Mouse (Mus musculus) kidney, postnatal 25 days (tissue): ENCODE data around the gene Alkbh8.
A peak's percentile ranks its signal among the peaks of the same experiment; 100 is the strongest.
"Not testable (repeated sequence)": the region's sequence is repeated elsewhere in the genome, so short reads cannot be mapped to it uniquely, and the experiment has no call there.

Experiments
- DNase-seq, 2 experiments: peaks; one replicate each; pipeline ENCODE4 v3.0.0; 2021; ENCODE audit warnings: mixed read lengths in 2 of 2

Alkbh8 gene

DNA sequence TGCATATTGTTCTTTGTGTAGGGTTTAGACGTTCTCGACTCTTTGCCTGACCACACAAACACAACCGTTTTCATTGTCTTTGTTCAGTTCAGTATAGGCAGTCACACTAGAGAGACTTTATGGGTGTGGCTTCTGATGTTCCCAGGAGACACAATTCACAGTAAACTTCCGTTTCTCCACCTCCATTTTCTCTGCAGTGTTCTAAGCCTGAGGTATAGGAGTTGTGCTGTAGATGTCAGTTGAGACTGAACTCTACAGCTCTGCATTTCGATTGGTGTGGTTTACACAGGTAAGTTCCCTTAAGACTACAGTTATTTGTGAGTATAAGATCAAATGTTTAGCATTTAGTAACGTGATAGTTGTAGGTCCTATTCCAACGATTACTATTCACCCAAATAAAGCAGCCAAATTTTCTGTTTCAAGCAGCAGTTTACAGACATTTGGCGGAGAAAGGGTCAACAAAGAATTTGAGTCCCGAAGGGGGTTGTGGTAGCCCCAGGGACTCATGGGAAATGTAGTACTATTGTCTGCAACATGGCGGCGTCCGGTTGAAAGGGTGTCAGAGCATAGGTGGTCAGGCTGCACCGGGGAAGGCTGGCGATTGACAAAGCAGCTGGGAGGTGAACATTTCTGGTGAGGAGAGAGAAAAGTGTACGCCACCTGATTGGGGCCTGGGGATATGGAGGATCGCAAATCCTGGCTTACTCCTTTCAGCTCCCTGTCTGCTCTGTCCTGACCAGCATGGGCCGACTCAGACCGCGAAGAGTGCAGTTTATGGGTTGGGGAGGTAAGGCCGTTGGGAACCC lies at the start of gene Alkbh8:
Gene Alkbh8, plus strand, starts transcription at position 179 of the 806 bp plus-strand sequence.
- DNase-seq, result peak; percentile 81 to 86

DNA sequence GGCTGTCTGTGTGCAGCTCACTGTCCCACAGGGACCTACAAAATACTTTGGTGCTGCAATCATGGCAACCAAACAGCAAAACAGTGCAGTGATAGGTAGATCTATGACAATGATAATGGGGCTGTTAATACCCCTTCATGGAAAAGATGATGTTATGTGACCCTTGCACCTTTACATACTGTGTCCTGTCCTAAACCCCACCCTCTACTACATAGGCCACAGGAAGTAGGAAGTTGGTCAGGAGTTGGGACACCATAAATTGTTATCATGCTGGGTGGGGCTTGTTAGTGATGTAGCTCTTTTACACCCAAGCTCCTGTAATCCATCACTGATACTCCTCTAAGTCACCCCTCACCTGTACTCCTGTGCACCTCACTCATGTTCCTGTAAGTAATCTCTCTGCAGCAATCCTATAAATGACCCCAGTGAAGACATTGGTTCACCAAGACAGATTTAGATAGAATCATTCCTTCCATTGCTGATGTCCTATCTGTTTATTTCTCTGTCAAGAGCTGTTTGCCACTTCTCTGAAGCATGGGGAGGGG lies 25.6 kb upstream of the Alkbh8 start:
- DNase-seq, result no peak

DNA sequence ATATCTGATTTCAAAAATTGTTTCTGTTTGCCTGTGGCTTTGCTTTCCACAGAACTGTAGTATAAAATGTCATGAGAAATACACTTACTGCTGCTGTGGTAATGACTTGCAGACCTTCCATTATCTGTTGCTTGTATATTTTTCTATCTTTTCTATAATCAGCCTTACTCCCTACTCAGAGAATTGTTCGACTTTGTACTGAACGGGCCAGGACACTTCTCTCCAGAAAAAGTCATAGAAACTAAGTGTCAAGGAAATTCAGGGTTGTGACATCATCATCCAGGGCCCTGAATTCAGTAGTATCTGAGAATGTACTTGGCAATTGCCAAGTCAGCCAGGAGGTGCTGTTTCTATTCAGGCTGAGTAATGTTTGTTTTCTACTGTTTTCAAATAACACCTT lies 24.9 kb upstream of the Alkbh8 start:
- DNase-seq, result no peak

DNA sequence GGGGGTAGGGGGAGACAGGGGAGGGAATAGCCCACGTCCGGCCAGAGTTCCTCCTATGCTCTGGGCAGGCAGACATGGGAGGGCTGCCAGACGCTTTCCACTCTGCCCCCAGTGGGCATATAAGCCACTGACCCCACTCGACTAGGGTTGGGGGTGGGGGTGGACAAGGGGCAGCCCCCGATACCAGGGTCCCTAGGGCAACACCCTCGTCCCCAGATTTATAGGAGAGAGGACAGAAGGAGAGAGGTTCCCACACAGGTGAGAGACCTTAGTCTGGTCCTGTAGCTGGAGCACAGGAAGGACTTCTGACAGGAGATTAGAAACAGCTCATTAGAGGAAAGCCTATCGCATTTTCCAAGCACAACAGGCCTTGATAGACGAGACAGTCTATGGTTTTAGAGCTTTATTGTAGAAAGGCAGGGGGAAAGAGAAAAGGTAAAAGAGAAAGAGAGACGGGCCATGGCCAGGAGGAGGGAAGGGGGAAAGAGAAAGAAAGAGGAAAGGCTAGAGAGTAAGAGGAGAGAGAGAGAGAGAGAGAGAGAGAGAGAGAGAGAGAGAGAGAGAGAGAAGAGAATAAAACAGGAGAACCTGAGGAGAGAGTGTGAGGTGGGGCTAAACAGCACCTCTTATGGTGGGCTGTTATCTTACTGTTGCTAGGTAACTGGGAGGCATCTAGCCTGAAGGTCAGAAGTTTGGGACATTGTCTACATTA lies 7.4 kb upstream of the Alkbh8 start:
- not testable (repeated sequence) for DNase-seq

DNA sequence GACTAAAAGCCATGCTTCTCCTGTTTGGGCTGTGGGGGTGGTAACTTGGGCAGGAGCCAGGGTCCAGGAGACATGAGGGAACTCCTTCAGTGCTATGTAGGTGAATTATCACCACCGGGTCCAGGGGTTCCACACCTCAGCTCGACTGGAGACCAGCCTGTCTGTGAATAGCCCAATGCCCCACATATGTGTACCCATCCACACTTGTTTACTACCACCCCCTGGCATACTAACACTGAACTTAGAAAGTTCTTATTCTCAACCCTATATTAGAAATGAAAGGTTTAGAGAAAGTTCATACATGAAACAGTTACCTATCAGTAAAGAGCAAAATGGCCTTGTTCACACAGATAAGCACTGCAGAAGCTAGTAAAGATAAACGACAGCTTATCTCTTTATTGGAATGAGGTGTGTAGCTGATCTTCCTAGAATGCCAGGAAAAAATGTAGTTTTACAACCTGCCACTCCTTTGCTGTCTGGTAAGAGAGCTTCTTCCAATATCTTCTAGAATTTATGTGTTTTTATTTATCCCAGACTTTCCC lies 6.8 kb upstream of the Alkbh8 start:
- DNase-seq, result no peak

DNA sequence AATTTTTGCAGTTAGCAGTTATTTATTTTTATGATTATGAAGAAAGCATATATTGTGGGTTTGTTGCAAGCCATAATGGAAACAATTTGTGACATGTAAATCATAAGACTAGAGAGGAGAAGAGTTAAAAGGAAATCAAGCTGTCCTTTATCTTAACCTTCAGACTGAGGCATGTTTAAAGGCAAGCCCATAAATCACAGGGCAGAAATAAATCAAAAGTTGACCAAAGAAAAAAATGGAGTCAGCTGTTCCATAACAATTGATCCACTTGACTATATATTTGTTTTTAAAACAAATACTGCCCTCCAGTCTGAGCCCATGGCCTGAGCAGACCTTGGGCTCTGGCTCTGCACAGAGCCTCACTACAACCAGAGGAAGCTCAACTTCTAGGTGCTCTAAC lies 4.6 kb upstream of the Alkbh8 start:
- no peak for DNase-seq

DNA sequence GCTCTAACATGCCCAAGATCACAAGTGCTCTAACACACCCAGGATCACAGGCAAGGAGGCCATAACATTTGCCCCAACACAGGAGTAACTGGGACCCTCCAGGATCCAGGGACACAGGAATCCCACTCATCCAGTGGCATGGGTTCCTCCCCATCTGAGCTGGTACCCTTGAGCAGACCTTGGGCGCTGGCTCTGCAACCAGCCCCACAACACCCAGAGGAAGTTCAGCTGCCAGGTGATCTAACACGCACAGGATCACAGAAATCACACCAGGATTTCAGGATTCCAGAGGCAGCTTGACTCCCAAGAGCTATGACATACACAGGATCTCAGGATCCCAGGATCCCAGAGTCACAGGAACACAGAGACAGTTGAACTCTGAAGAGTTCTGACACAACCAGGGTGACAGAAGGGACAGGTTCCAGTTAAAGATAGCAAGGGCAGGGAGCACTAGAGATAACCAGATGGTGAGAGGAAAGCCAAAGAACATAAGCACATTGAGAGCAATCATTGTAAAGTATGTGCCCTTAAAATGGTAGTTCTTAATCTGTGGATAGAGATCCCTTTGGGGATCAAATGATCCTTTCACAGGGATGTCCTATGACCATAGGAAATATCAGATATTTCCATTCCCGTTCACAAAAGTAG lies 4.1 kb upstream of the Alkbh8 start:
- no peak for DNase-seq

DNA sequence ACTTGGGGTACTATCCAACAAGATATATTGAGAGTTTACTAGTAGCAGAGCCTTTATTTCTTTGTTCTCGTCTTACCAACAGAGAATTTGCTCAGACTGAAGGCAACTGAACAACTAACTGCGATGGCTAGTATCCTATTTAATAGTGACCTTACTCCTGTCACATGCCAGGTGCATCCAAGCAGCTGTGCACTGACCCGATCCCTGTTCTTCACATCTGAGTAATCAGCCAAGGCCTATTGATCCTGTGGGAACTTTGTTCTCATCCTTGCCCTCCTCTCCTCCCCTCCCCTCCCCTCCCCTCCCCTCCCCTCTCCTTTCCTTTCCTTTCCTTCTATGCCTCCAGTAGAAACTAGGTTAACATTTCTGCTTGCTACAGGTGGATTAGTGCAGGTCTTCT lies 1.7 kb downstream of the Alkbh8 start:
- peak in 1 of 2 experiments; percentile 45 for DNase-seq

DNA sequence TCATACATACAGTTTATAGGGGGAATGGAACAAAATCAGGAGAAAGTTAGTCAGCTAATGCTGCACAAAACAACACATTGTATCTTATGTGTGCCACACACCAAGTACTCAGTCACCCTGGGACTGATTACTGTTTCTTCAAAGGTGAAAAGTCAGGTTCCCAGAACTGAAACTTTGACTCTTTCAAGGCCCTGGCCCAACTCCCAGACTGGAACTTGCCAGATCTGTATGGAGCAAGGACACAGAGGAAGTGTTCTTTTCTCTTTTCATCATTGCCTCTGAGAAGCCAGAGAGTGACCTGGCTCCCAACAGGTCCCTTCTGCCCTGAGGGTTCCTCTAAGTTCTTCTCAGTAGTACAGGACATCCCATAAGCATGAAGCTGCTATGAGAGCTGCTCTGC lies 10.2 kb downstream of the Alkbh8 start:
- no peak for DNase-seq

DNA sequence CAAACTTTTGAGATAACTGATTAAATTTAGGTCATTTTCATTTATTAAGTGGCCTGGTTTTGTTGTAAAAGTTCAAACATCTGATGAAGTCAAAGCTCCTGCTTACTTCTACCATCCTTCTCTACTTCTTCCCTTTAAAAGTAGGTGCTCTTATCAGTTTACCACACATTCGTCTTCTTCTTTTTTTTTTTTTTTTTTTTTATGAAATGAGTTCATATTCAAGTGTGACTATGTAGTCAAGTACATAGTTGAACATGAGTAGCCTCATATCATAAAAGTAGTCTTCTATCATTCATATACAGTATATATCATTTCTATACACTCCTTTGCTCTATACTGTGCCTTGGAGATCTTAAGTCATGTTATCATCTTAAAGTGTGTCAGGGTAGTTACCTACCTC lies 11.0 kb downstream of the Alkbh8 start:
- no peak for DNase-seq

DNA sequence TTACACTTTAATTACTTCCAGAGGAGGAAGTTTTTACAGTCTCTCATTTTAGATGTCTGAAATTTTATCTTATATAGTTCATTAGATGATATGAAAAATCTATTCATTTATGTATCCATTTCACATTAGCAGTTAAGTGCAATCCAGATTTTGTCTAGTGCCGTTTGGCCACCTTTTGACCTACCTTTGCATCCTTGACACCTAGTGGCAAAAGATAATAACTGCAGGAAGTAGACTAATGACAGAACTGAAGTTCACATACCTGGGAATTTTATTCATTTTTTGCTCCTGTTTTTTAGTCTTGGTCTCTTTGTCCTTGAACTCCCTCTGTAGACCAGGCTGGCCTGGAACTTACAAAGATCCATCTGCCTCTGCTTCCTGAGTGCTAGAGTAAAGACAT lies 15.1 kb downstream of the Alkbh8 start:
- no peak for DNase-seq

DNA sequence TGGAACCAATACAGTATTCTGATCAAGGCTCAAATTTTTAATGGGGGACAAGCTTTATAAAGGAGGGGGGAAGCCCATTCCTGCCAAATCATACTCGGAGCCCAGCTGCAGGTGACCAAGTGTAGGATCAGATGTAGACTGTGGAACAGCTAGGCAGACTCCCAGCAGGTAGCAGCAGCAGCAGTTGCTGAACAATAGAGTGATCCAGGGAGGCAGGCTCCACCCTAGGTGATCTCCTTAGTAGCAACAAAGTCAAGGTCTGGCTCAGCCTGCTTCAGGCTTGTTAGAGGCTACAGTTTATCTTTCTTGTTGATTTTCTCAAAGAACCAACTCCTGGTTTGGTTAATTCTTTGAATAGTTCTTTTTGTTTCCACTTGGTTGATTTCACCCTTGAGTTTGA lies 41.4 kb downstream of the Alkbh8 start:
- not testable (repeated sequence) for DNase-seq

DNA sequence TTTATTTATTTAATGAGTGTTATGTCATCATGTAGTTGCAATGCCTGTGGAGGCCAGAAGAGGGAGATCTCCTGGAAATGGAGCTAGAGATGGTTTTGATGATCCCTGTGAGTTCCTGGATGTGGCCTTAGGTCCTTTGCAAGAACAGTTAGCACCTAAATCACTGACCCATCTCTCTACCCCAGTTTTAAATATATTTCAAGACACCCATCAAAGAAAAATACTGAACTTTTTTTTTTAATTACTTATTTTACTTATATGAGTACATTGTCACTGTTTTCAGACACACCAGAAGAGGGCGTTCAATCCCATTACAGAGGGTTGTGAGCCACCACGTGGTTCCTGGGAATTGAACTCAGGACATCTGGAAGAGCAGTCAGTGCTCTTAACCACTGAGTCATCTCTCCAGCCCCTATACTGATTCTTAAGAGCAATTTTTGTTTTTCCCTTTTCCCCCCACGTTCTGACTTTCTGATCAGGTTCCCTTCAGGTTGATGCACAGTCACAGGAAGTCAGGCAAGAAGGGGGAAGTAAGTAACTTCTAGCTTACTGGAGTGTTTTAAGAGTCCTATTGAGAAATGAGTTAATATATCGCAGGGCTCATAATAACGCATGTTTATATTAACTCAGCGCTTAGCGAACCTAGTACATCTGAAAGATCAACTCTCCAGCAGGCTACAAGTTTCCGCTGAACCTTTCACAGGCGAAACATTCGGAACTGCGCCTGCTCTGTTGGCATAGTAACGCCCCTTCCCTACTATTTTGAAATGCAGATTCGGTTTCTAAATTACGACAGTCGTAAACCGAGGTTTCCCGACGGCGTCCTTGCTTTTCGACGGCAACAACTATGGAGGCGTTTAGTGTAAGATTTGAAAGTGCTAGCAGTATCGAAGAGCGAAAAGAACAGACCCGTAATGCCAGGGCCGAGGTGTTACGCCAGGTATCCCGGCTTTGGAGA lies 68.6 kb downstream of the Alkbh8 start, which contains the start of gene Cwf19l2:
Gene Cwf19l2, plus strand, starts transcription at position 342 of the 958 bp plus-strand sequence.
- peak; percentile 85 to 90 for DNase-seq

DNA sequence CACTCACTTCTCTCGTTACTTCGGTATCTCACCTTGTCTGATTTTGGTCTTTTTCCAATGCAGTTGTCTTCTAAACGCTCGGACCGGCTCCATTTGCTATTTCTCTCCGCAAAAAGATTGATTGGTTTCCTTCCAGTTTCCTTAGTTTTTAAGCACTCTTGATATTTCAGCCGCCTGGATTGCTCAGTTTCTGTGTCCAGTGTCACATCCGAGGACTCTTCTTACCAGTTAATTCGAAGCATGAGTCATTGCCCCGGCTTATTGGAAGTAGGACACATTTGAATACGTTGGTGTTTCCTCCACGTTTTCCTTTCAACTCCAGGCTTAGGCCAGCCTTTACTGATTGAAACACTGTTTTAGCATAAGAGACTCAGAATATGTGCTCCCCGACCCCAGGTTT lies 69.4 kb downstream of the Alkbh8 start:
- peak in 1 of 2 experiments; percentile 7 for DNase-seq

DNA sequence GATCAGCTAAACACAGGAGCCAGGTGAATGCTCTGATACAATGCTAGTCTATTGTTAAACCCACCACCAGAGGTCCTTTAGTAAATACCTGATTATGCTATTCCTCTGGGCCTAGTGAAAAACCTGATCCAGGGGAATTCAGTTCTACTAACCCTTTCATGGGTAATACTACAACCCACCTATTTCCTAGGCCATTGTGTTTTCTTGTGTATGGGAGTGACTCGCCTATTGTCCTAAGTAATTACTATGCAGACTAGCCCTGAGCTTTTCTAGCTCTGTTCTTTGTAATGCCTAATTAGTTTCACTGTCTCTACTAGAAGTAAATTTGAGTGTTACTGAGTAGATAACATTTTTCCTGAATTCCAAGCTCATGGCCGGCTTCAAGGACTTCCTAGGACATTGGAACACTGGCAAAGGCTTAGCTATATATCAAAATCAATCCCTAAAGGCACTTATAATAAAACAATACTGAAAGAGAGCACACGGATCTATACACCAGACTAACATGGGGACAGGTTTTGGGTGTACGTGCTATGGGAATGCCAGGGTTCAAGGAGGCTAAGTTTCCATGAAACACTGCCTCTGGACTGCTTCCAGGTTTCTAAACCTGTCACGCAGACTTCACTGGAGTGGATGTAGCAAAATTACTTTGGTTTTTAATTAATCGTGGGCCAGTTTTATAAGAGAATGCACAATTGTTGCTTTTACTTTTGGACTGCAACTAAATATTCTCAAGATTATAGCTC lies 104.8 kb downstream of the Alkbh8 start:
- DNase-seq, result not testable (repeated sequence)
